Mouse (Mus musculus) hindbrain, embryonic 11.5 days (tissue): ENCODE data around the gene Tex22. TPM values are rescaled to one million over a fixed set of nuclear protein-coding genes. Genes with fewer than 3 reads are reported as not detected.

Source experiments
- ATAC-seq: fragments of 200-750 bp; cut with Nextera tagmentation; 2 replicates; pipeline ENCODE4 v1.8.0; 2017; ENCODE audit warnings: mild to moderate bottlenecking, moderate TSS enrichment, moderate library complexity; ENCODE audit not compliant: low FRiP score
- DNase-seq: peaks from one replicate; pipeline ENCODE4 v3.0.0-alpha.2; 2015; ENCODE audit warnings: low spot score
- H3K27ac ChIP-seq: fragments of 300-500 bp; sonication (generic); 2 replicates; pipeline ENCODE4 v1.5.1; 2014; ENCODE audit warnings: mild to moderate bottlenecking, low read depth, low read length
- H3K27me3 ChIP-seq: fragments of 300-500 bp; sonication (generic); 2 replicates; pipeline ENCODE4 v1.6.1; 2014; ENCODE audit warnings: mild to moderate bottlenecking, low read length, moderate library complexity, mixed read lengths; ENCODE audit not compliant: control insufficient read depth, insufficient read depth
- H3K36me3 ChIP-seq: fragments of 300-500 bp; sonication (generic); 2 replicates; pipeline ENCODE4 v1.6.1; 2014; ENCODE audit warnings: mild to moderate bottlenecking, low read length, moderate library complexity, mixed read lengths; ENCODE audit not compliant: control insufficient read depth, insufficient read depth
- H3K4me1 ChIP-seq: fragments of 300-500 bp; sonication (generic); replicated peaks from 2 replicates; pipeline ENCODE4 v1.6.1; 2014; ENCODE audit warnings: low read length, mixed read lengths; ENCODE audit not compliant: control insufficient read depth, insufficient read depth
- H3K4me2 ChIP-seq: fragments of 300-500 bp; sonication (generic); replicated peaks from 2 replicates; pipeline ENCODE4 v1.6.1; 2014; ENCODE audit warnings: mild to moderate bottlenecking, low read depth, low read length
- H3K4me3 ChIP-seq: fragments of 300-500 bp; sonication (generic); 2 replicates; pipeline ENCODE4 v1.5.1; 2014; ENCODE audit warnings: low read depth, low read length
- H3K9ac ChIP-seq: fragments of 300-500 bp; sonication (generic); 2 replicates; pipeline ENCODE4 v1.6.1; 2014; ENCODE audit warnings: low read depth, low read length
- H3K9me3 ChIP-seq: fragments of 300-500 bp; sonication (generic); 2 replicates; pipeline ENCODE4 v1.6.1; 2016; ENCODE audit warnings: low read length; ENCODE audit not compliant: control insufficient read depth
- WGBS: fragments of 180-500 bp; shearing (Covaris S2); extraction: QIAGEN DNeasy Blood & Tissue Kit; methylation state at CpG from one replicate; pipeline ENCODE4 v1.1.7; 2014; 5-methylcytosine and 5-hydroxymethylcytosine counted together
- polyA plus RNA-seq: library from polyadenylated mRNA; unstranded; fragments of >200 nt; fragmentation: Nextera tagmentation; extraction: Ambion mirVana; gene quantifications from 2 replicates; pipeline ENCODE4 v1.2.1, GENCODE M21; 2014

Gene Tex22
- polyA plus RNA-seq, 1 experiment from 2014 or later = 0.26 TPM

GRCm38 (mm10) chr12:113102461-113102860 lies 28.2 kb downstream of the Tex22 start:
- H3K36me3 ChIP-seq = no peaks in the 10 kb centered on the region
- no peak overlapping the region for H3K9ac ChIP-seq
- no peaks in the 10 kb centered on the region for H3K9me3 ChIP-seq
- no peak overlapping the region for H3K27ac ChIP-seq
- 70% methylated on average over 6 of the region's 6 CpGs for WGBS
- no peak overlapping the region for H3K4me2 ChIP-seq
- H3K4me3 ChIP-seq = no peak overlapping the region
- no peaks in the 10 kb centered on the region for H3K27me3 ChIP-seq
- ATAC-seq (0 out of 2 replicates have a peak, but pooled peaks have one; percentile 31), DNase-seq (peak; percentile 70)
- H3K4me1 ChIP-seq = peaks cover 2% of the 10 kb centered on the region; the same call in 1 of the 2 replicates

DNA sequence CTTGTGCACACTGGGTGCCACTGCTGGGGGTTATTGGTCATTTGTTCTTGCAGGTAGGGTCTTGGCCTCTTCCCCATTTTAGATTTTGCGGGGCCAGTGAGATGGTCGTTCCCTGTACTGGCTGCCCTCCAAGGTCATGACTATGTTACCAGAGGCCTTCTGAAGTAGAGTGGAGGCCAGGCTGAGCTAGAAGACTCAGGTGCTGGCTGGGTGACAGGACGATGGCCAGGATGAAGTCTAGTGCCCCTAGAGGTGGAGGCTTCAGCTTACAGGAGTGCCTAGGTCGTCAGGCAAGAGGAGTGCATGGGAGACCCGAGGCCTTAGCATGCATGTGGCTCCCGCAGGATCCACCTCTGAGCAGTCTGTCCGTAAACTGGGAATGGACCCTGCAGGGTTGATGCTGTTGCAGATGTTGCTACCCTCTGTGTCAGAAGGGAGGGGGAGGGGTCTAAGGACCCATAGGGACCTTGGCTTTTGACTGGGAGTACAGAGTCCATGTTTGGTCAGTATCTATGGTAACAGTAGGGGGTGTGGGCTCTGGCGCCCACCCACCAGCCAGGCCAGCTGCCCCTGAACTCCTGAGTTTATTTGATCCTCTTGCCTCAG lies 29.6 kb downstream of the Tex22 start:
- 87% methylated on average over 8 of the region's 8 CpGs for WGBS
- Histone ChIP-seq H3K27ac (no peak overlapping the region), H3K4me1 (peaks cover 2% of the 10 kb centered on the region; the same call in 1 of the 2 replicates), H3K27me3 (no peaks in the 10 kb centered on the region), H3K4me2 (no peak overlapping the region), H3K9me3 (no peaks in the 10 kb centered on the region), H3K4me3 (no peak overlapping the region), H3K9ac (no peak overlapping the region), H3K36me3 (no peaks in the 10 kb centered on the region)
- ATAC-seq = no peak
- DNase-seq = no peak

GRCm38 (mm10) chr12:113106386-113106785 lies 32.1 kb downstream of the Tex22 start:
- Histone ChIP-seq H3K4me1 (no peaks in the 10 kb centered on the region), H3K4me3 (no peak overlapping the region), H3K4me2 (no peak overlapping the region), H3K9ac (no peak overlapping the region), H3K27me3 (no peaks in the 10 kb centered on the region), H3K36me3 (no peaks in the 10 kb centered on the region), H3K27ac (no peak overlapping the region), H3K9me3 (no peaks in the 10 kb centered on the region)
- ATAC-seq (no peak), DNase-seq (no peak)
- WGBS = 98% methylated on average over 6 of the region's 6 CpGs

DNA sequence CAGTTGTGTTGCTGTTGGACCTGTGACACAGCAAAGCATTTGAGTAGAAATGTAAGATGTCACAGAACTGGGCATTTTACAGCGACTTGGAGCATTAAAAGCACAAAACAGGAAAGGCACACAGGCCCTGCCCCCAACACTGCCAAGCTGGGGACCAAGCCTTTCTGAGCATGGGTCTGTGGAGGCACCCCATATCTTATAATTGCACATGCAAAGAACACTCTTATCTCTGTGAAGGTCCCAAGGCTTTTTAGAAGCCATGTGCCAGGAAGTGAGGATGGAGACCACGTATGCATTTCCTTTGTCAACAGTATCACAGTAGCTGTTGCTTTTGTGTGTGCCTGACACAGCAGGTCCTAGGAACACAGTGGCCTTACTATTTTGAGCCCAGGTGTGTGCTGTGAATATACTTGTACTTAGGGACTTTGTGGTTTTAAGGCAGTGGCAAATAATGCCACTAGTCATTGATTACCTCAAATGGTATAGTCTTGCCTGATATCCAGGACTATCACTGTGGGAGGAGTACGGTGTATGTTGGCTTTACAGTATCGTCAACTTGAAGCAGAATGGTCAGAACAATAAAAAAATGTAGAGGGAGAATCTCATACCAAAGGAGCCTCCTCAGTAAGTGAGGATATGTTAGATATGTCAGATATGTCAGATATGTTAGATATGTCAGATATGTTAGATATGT lies 33.3 kb downstream of the Tex22 start:
- Histone ChIP-seq H3K4me1 (no peaks in the 10 kb centered on the region), H3K4me2 (no peak overlapping the region), H3K27ac (no peak overlapping the region), H3K9ac (no peak overlapping the region), H3K4me3 (no peak overlapping the region), H3K27me3 (no peaks in the 10 kb centered on the region), H3K36me3 (no peaks in the 10 kb centered on the region), H3K9me3 (no peaks in the 10 kb centered on the region)
- DNase-seq (no peak), ATAC-seq (no peak)
- 92% methylated on average over 4 of the region's 4 CpGs for WGBS

DNA sequence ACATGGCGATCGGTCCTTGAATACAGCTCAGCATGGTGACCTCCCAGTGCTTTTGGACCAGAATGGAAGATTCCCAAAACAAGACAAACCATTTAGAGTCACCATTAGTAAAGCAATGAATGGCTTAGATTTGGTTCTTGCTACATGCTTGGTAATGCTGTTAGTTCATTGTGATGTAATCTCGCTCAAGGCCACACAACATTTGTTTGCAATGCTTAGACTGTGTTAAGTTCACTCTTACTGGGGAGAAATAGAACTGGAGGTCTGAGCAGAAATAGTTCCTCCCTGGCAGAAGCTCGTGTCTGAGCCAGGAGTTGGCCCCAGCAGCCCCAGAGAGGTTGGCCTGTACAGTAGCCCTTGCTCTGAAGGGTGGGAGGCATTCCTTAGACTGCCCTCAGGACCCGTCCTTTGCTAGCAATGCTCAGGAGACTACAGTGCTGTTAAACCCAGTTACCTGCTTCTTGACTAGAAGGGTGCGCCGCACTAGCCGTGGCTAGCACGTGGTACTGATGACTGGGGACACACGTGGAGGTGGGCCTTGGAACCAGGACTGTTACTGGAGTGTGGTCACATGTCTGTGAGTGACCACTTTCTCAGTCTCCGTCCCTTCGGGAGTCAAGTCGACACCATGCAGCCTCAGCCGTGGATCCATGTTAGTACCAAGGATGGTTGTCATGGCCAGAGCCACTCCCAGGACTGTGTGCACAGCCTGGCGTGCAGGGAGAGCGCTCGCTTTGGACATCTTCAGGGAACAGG lies 34.4 kb downstream of the Tex22 start:
- Histone ChIP-seq H3K36me3 (0 out of 2 replicates have a peak, but pooled peaks cover 1% of the 10 kb centered on the region), H3K27me3 (no peaks in the 10 kb centered on the region), H3K4me2 (no peak overlapping the region), H3K4me3 (no peak overlapping the region), H3K9ac (no peak overlapping the region), H3K9me3 (no peaks in the 10 kb centered on the region), H3K4me1 (no peaks in the 10 kb centered on the region), H3K27ac (no peak overlapping the region)
- no peak for DNase-seq
- peak; percentile 21; the same call in 1 of the 2 replicates for ATAC-seq
- 92% methylated on average over 17 of the region's 17 CpGs for WGBS

GRCm38 (mm10) chr12:113109801-113110200 lies 35.5 kb downstream of the Tex22 start:
- Histone ChIP-seq H3K9me3 (no peaks in the 10 kb centered on the region), H3K36me3 (peaks cover 6% of the 10 kb centered on the region; the same call in 1 of the 2 replicates), H3K27me3 (no peaks in the 10 kb centered on the region), H3K4me1 (no peaks in the 10 kb centered on the region), H3K4me3 (no peak overlapping the region), H3K4me2 (no peak overlapping the region), H3K27ac (no peak overlapping the region), H3K9ac (no peak overlapping the region)
- 89% methylated on average over 10 of the region's 10 CpGs for WGBS
- ATAC-seq = no peak
- no peak for DNase-seq

DNA sequence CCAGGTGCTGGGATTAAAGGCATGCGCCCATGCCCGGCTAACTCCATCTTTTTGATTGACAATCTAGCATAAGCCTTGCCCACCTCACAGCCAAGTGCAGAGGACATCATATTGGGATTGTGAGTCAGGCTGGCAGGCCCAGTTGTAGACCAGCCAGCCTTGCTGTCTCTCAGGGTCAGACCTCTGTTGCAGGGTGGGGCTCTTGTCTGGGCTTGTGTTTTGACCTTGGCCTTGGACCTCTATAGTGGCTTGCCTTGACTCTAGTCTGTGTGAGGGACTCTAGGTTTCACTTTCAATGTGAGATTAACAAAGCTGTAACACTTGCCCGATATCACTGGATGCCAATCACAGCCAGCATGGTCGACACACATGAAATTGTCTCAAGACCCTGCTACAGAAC lies 39.8 kb downstream of the Tex22 start:
- Histone ChIP-seq H3K9me3 (no peaks in the 10 kb centered on the region), H3K27ac (no peak overlapping the region), H3K4me1 (no peaks in the 10 kb centered on the region), H3K4me3 (no peak overlapping the region), H3K9ac (no peak overlapping the region), H3K27me3 (no peaks in the 10 kb centered on the region), H3K36me3 (peaks cover 13% of the 10 kb centered on the region), H3K4me2 (no peak overlapping the region)
- WGBS = 96% methylated on average over 4 of the region's 4 CpGs
- ATAC-seq (no peak), DNase-seq (no peak)

GRCm38 (mm10) chr12:113114856-113115538 lies 40.7 kb downstream of the Tex22 start:
- DNase-seq = no peak
- no peak overlapping the region for H3K4me3 ChIP-seq
- H3K9ac ChIP-seq = no peak overlapping the region
- no peaks in the 10 kb centered on the region for H3K9me3 ChIP-seq
- H3K36me3 ChIP-seq = peaks cover 13% of the 10 kb centered on the region
- 87% methylated on average over 16 of the region's 16 CpGs for WGBS
- no peaks in the 10 kb centered on the region for H3K4me1 ChIP-seq
- no peak overlapping the region for H3K27ac ChIP-seq
- H3K27me3 ChIP-seq = no peaks in the 10 kb centered on the region; the same call in 1 of the 2 replicates
- no peak for ATAC-seq
- no peak overlapping the region for H3K4me2 ChIP-seq
